Mouse (Mus musculus): ENCODE results near the gene Apoc3. TPM values are rescaled to one million over a fixed set of nuclear protein-coding genes. Genes with fewer than 3 reads are reported as not detected.

The Apoc3 gene
- total RNA-seq, 2 experiments from 2014 or later = not detected

DNA sequence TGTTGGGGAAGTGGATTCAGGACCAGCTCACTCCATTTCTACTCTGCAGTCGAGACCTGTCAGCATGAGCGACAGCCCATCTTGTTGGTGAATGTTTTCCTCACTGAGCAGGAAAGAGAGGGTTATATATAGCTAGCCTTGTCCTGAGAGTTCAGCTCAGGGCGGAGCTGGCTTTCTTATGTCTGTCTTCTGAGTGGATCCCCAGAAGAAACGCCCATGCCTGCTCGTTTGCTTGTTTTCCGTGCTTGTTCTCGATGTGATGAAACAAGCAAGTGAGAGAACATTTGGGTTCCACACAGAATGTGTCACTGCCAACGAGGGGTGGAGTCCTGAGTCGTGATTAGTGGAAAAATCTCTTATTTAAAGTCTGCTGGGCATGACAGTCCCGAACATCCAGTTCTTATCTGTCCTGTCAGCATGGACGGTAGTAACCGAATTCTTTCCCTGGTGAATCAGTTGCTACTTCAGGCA is 38.7 kb downstream of the Apoc3 start:
- no peak for DNase-seq (ENCODE audit: low spot score in 2 of 2)

DNA sequence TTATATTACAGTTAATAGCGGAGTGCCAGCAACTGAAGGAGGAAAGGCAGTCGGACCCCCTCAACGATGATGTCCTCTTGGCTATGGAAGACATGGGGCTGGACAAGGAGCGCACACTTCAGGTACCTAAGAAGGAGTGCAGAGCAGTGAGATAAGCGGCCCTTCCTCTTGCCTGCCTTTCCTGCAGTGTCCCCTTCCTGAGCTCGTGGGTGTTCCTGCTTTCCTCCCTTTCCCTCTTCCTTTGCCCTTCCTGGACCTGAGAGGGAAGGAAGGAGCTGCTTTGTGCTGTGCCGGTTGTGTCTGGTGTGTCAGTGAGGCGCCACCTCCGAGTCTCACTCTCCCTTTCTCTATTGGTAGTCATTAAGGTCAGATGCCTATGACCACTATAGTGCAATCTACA is 40.6 kb downstream of the Apoc3 start:
- DNase-seq (ENCODE audit: low spot score in 2 of 2) = no peak

DNA sequence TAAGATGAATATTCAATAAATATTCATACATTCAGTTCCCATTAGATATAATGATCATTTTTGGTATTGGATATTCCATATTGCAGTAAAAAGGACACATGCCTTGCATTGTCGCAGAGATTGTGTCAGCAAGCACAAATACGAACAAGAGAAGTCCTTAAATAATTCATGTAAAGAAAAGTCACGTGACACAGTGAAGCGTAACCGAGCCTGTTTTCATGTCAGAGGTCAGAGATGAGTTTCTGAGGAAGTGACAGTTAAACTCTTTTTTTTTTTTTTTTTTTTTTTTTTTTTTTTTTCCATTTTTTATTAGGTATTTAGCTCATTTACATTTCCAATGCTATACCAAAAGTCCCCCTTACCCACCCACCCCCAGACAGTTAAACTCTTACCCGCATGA is 42.8 kb downstream of the Apoc3 start:
- no peak for DNase-seq (ENCODE audit: low spot score in 2 of 2)

DNA sequence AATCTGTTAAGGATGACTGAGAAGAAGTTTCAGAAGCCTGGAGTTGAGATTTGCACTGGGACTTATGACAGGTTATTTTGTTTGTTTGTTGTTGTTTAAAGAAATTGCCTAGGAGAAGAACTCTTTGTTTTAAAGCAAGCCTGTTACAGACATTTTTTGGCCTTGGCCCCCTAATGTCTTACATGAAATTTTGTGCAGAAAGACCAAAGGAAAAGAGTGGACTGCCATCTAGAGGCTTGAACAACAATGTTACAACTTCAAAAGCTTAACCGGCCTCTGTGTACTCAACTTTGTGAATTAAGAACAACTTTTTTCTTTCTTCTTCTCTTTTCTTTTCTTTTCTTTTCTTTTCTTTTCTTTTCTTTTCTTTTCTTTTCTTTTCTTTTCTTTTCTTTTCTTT is 43.8 kb downstream of the Apoc3 start:
- DNase-seq (ENCODE audit: low spot score in 2 of 2) = no peak

DNA sequence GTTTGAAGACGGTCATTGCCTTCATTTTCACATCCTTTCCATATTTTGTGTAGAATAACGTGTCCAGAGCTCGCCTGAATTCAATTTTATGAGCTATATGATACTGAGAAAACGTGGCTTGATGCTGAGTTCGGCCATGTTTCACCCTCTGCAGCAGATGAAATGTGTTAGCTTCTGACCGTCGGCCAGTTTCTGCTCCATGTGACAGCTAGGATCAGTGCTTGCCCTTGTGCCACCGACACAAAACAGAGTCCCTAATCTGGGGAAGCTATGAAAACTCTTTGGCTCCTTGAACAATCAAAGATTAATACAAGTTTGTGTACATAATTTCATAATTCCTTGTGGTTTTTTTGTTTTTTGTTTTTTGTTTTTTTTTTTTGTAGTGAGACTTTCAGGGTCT is 44.2 kb downstream of the Apoc3 start:
- no peak for DNase-seq (ENCODE audit: low spot score in 2 of 2)

DNA sequence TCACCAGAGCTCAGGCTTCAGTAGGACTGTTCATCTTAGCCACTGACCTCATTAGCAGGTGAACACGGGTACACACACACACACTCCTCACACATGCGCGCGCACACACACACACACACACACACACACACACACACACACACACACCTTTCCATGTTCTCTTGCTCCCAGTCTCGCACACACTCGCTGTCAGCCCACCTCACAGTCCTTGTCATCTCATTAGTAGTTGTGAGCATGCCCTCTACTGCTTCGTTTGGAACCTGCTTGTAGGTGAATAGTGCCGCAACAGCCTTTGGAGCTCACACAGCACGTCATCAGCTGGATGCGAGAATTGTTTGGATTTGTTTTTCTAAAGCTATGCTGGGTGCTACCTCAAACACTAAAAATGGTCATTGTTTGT is 46.1 kb downstream of the Apoc3 start:
- no peak for DNase-seq (ENCODE audit: low spot score in 2 of 2)

DNA sequence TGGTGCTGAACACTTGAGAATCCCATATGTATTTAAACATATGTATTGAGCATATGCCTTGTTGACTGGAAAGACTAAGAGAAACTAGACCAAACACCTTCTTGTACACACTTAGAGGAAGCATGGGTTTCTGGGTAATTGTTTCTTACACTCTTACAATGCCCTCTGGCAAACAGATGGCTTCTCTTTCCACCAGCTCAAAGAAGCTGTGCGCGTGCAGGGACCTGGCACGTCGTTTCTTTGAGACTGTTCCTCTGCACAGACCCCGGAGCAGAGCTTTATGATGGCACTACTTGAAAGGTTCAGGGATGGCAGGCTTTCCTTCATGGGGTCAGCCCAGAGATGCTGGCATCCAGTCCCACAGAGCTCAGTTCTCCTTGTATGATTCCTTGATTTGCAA is 46.5 kb downstream of the Apoc3 start:
- DNase-seq (ENCODE audit: low spot score in 2 of 2) = no peak

DNA sequence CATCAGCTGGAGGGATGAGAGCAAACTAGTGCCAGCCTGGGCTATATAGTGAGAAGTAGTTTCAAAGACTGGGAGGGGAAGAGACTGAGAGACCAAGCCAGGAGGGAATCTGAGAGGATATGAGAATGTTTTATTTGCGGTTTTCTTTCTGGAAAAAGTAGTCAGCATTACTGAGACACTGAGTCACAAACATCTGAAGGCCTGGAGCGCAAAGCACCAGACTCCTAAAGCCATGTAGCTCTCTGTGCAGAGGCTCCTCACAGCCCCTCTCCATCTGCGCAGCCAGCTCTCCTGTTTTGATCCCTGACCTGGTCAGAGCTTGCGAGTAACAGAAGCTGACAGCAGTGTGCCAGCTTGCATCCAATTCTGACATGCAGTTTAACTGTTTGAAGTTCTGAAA is 47.1 kb downstream of the Apoc3 start:
- no peak for DNase-seq (ENCODE audit: low spot score in 2 of 2)

DNA sequence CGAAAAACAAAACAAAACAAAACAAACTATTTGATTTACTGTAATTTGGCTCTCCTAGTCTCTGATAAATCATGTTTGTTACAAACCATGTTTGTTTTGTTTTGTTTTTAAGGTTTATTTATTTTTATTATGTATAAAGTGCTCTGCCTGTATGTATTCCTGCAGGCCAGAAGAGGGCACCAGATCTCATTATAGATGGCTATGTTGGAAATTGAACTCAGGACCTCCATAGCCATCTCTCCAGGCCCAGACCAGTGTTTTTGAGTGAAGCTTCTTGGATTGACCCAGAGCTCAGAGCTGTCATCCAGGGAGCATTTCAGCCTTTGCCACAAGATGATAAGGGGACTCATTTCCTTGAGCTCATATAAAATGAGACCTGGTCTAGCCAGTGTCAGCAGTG is 49.0 kb downstream of the Apoc3 start:
- no peak for DNase-seq (ENCODE audit: low spot score in 2 of 2)

DNA sequence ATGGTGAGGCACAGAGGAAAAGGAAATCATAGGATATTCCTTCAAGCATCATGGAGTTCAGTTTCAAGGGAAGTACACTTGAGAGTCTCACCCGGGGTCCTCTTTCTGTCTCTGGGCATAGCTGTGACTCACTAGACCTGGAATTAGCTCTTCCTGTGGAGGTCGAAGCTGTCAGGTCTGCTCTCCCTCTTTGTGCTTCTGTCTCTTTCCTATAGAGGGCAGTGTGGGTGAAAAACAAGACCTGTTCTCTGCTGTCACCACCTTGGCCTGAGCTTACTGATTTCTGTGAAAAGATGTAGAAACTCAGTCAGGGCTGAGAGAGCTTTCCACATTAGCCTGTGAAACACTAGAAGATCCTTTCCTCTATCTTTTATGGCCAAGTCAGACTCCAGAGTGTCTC is 50.2 kb downstream of the Apoc3 start:
- no peak for DNase-seq (ENCODE audit: low spot score in 2 of 2)

DNA sequence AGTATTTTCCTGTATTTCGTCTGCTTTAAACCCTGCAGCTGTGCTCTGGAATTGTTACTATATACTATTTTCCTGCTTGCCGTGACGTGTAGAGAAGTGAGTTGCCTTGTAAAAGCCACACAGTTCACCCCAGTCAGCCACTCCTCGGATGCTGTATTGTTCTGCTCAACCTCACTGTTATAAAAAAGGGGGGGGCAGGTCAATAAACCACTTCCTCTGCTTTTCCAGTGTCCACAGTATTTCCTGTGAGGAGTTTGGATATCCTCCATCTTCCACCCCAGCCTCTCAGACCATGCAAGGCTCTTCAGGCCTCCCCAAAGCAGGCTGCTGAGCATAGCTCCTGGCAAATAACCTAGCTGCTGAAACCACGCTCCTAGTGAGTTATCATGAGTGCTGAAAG is 50.9 kb downstream of the Apoc3 start:
- DNase-seq (ENCODE audit: low spot score in 2 of 2) = no peak

Other genes starting within 250 kb of the Apoc3 start
- gene Pafah1b2, start 222.9 kb downstream of the Apoc3 start, total RNA-seq (2021) = 100 to 1,000 TPM; 104 to 110 TPM
- 10 to 100 TPM; 62.9 to 70.1 TPM for gene Sik3, start 222.8 kb downstream of the Apoc3 start, total RNA-seq (2021)
- gene Apoa1, start 7.1 kb downstream of the Apoc3 start, total RNA-seq (2021) = 10 to 100 TPM in 1 of 2 experiments, 1 to 10 TPM in 1; 4.0 to 31.8 TPM
- under 1 TPM in 1 of 2 experiments, not detected in 1; 0.15 TPM for gene Apoa4, start 5.1 kb upstream of the Apoc3 start, total RNA-seq (2021)
- gene Apoa5, start 33.0 kb upstream of the Apoc3 start, total RNA-seq (2021) = under 1 TPM in 1 of 2 experiments, not detected in 1; 0.39 TPM
- 10 to 100 TPM; 21.9 to 22.2 TPM for gene Zpr1, start 37.4 kb upstream of the Apoc3 start, total RNA-seq (2021)
- 10 to 100 TPM; 12.9 to 13.7 TPM for gene Bud13, start 47.4 kb upstream of the Apoc3 start, total RNA-seq (2021)
- not detected for gene 4931429L15Rik, start 84.3 kb upstream of the Apoc3 start, total RNA-seq (2021)

Data from gastrocnemius, postnatal 4 days (tissue).